Mouse (Mus musculus) brain, adult 10 weeks (tissue): ENCODE results near the gene Rpl9-ps1. TPM values are rescaled to one million over a fixed set of nuclear protein-coding genes. Genes with fewer than 3 reads are reported as not detected.

Experiments used
- polyA plus RNA-seq: library from polyadenylated mRNA; stranded (reverse); fragments of 350-450 nt; fragmentation: Illumina TruSeq; extraction: RNeasy Lipid Tissue Mini Kit (QIAGEN cat#74804); gene quantifications from one replicate; pipeline ENCODE4 v1.2.3, GENCODE M21; 2015; ENCODE audit warnings: low read depth, low replicate concordance

Gene Rpl9-ps1
- not detected for polyA plus RNA-seq

DNA sequence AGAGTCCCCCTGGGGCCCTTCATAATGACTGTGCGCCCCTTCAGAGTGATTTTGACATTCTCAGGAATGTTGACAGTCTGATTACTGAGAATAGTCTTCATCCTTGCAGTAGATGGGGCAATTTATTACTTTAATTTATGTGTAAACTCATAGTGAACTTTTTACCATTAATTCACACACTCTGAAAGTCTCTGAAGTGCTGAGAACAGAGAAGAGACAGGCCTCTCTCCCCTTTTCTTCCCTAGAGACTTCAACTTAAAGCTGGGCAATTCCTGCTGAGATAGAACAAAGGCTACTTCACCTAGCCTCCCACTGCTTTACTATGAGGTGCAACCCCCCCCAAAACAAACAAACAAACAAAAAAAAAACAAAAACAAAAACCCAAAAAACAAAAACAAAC, at the start of gene Rpl9-ps1:
Gene Rpl9-ps1, minus strand, starts transcription at position 101 of the 400 bp plus-strand sequence.

GRCm38 (mm10) chr11:83662204-83662603, 16.8 kb upstream of the Rpl9-ps1 start, which contains the start of gene Ccl4:
Gene Ccl4 (plus strand): TSS chr11:83662584.

GRCm38 (mm10) chr11:83649305-83649841, 4.0 kb upstream of the Rpl9-ps1 start, which contains the start of gene Ccl3:
Gene Ccl3 (minus strand): TSS chr11:83649355.

Other genes starting within 250 kb of the Rpl9-ps1 start
- 199 TPM for gene Rasl10b, start 236.5 kb downstream of the Rpl9-ps1 start, polyA plus RNA-seq
- gene Gas2l2, start 216.2 kb downstream of the Rpl9-ps1 start, polyA plus RNA-seq = 0.39 TPM
- gene 1700020L24Rik, start 207.9 kb downstream of the Rpl9-ps1 start, polyA plus RNA-seq = 0.70 TPM
- 2.2 TPM for gene Mmp28, start 182.6 kb downstream of the Rpl9-ps1 start, polyA plus RNA-seq
- gene Taf15, start 172.5 kb downstream of the Rpl9-ps1 start, polyA plus RNA-seq = 48.3 TPM
- gene Heatr9, start 123.4 kb downstream of the Rpl9-ps1 start, polyA plus RNA-seq = not detected
- not detected for gene Ccl5, start 115.1 kb downstream of the Rpl9-ps1 start, polyA plus RNA-seq
- gene Ccl9, start 67.0 kb downstream of the Rpl9-ps1 start, polyA plus RNA-seq = 3.1 TPM
- 2.6 TPM for gene Ccl6, start 52.5 kb downstream of the Rpl9-ps1 start, polyA plus RNA-seq
- gene Ccl3, start 3.7 kb upstream of the Rpl9-ps1 start, polyA plus RNA-seq = not detected
- not detected for gene Ccl4, start 17.0 kb upstream of the Rpl9-ps1 start, polyA plus RNA-seq
- 1.2 TPM for gene Wfdc17, start 58.4 kb upstream of the Rpl9-ps1 start, polyA plus RNA-seq
- gene Wfdc18, start 63.4 kb upstream of the Rpl9-ps1 start, polyA plus RNA-seq = 6.4 TPM
- not detected for gene Wfdc21, start 101.3 kb upstream of the Rpl9-ps1 start, polyA plus RNA-seq
- gene Heatr6, start 108.1 kb upstream of the Rpl9-ps1 start, polyA plus RNA-seq = 9.1 TPM
- 0.89 TPM for gene Hnf1b, start 204.4 kb upstream of the Rpl9-ps1 start, polyA plus RNA-seq